Mouse (Mus musculus): ENCODE data around the gene Six4.
"Not testable (repeated sequence)": the region's sequence is repeated elsewhere in the genome, so short reads cannot be mapped to it uniquely, and the experiment has no call there.

The Six4 gene

GRCm38 (mm10) chr12:73113196-73113595 is at the start of gene Six4:
TSS of gene Six4 (minus strand) at chr12:73113456.
- no peak for DNase-seq (ENCODE audit: low read depth in 2 of 2, low spot score in 2 of 2)

DNA sequence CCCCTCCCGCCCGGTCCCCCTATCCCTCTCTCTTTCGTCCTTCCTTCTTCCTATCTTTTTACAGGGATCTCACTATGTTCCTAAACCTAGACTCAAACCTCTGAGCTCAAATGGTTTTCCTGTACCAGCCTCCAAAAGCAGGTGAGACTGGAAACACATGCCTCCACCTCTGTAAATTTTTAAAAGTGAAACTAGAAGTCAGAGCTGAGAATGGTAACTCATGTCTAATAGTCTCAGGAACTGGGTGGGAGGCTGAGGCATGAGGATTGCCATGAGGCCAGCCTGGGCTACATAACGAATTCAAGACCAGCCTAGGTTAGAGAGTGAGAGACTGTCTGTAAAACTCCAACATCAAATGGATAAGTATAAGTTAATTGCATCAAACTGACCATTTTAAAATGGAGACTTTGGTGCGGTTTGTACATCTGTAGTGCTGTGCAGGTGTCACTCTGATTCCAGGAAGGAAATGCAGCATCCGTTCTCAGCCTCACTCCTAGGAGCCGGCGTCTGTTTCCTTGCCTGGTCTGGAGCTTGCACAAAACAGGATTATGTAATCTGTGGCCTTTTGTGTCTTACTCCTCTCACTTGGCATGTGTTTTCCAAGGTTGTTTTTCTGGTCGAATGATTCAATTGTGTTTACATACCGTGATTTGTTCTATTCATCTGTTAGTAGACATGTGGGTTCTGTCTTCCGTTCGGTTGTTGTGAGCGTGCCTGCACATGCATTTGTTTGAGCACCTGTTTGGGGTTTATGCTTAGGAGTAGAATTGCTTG is 49.3 kb upstream of the Six4 start:
- no peak for DNase-seq (ENCODE audit: low read depth in 2 of 2, low spot score in 2 of 2)

- DNase-seq (ENCODE audit: low read depth in 2 of 2, low spot score in 2 of 2) = no peak
Observed at GRCm38 (mm10) chr12:73160341-73160740, 47.1 kb upstream of the Six4 start.

DNA sequence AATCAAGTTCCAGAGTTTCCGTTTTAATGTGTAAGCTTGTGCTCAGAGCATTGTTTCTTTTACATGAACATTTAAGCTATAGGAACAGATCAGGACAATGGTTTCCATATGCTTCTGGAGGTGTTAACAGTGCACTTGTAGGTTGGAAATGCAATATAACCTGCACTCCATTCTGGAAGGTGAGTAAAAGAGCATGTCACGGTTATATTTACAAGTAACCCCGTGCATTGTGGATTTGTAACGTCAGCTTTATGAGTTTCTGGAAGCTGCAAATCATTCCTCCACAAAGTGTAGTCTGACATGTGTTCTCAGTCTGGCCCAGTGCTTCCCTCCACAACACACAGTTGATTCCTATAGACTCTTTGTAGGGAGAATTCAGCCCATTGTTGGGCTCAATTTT is 40.9 kb upstream of the Six4 start:
- no peak for DNase-seq (ENCODE audit: low read depth in 2 of 2, low spot score in 2 of 2)

- not testable (repeated sequence) for DNase-seq (ENCODE audit: low read depth in 2 of 2, low spot score in 2 of 2)
Observed at GRCm38 (mm10) chr12:73151038-73151437, 37.8 kb upstream of the Six4 start.

DNA sequence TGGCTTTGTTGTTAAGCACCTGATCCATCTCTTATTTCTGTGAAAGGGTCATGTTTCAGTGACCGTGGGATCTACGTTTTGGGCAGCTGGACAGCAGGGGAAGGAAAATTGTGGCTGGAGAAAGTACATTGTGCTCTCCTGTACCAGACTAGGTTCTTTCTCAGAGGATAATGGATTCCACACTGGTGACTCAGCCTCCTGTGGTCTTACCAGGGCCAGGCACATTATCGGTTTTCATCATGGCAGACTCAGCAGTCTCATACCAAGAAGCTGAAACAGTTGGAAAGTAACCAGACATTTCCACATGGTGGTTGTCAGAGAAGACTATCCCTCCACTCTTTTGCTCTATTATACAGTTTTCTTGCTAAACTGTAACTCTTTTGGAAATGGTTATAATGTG is 34.0 kb upstream of the Six4 start:
- DNase-seq (ENCODE audit: low read depth in 2 of 2, low spot score in 2 of 2) = no peak

- no peak for DNase-seq (ENCODE audit: low read depth in 2 of 2, low spot score in 2 of 2)
Observed at GRCm38 (mm10) chr12:73140732-73141131, 27.5 kb upstream of the Six4 start.

DNA sequence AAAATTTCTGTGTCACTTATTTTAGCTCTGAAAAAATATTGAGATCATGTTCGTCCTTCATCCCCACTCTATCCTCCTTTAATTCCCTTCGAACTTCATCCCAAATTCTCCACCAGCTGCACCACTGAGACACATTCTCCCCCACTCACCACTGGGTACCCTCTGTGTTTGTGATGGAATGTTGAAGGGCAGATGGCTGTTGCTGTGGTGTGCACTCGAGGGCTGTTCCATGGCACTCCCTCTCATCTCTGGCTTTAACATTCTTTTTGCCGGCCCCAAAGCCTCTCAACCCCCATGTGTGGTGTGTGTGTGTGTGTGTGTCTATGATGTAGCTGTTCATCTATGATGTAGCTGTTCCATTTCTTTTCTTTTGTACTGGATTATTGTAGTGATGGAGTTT is 12.0 kb upstream of the Six4 start:
- no peak for DNase-seq (ENCODE audit: low read depth in 2 of 2, low spot score in 2 of 2)

- DNase-seq (ENCODE audit: low read depth in 2 of 2, low spot score in 2 of 2) = peak; percentile 70 to 79
Observed at GRCm38 (mm10) chr12:73123093-73124041, 10.1 kb upstream of the Six4 start, which contains the start of gene Mnat1. TSS of gene Mnat1 (plus strand) at chr12:73123717.

DNA sequence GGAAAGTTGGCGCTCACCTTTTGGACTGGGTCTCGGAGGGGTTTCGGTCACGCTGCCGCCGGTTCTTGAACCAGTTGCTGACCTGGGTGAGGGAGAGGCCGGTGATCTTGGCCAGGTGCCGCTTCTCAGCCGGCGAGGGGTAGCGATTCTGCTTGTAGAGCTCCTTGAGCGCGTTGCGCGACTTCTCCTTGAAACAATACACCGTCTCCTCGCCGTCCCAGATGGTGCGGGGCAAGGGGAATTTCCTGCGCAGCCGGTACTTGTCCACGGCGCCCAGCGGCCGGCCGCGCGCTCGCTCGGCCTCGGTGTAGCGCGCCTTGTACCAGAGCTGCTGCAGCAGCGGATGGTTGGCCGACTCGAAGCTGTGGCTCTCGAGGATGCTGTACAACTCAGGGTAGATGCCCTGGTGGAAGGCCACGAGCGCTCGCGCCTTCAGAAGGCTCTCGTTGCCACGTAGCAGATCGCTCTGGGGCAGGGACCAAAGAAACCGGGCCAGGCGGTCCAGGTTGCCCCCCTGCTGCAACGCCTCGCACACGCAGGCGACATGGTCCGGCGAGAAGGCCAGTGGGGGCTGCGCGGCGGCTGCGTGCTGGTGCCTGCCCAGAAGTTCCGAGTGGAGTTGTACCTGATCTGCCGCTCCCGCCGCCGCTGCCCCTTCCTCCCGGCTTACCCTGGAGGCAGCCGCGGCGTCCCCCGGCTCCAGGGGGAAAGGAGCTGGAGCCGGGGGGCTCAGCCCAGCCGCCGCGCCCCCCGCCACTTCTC is 749 bp downstream of the Six4 start:
- DNase-seq (ENCODE audit: low read depth in 2 of 2, low spot score in 2 of 2) = no peak

GRCm38 (mm10) chr12:73111561-73112325 is 1.5 kb downstream of the Six4 start:
- peak in 1 of 2 experiments; percentile 11 for DNase-seq (ENCODE audit: low read depth in 2 of 2, low spot score in 2 of 2)

GRCm38 (mm10) chr12:73110431-73111111 is 2.7 kb downstream of the Six4 start:
- DNase-seq (ENCODE audit: low read depth in 2 of 2, low spot score in 2 of 2) = no peak

- DNase-seq (ENCODE audit: low read depth in 2 of 2, low spot score in 2 of 2) = no peak
Observed at GRCm38 (mm10) chr12:73107821-73108220, 5.4 kb downstream of the Six4 start.

GRCm38 (mm10) chr12:73103713-73104112 is 9.5 kb downstream of the Six4 start:
- no peak for DNase-seq (ENCODE audit: low read depth in 2 of 2, low spot score in 2 of 2)

DNA sequence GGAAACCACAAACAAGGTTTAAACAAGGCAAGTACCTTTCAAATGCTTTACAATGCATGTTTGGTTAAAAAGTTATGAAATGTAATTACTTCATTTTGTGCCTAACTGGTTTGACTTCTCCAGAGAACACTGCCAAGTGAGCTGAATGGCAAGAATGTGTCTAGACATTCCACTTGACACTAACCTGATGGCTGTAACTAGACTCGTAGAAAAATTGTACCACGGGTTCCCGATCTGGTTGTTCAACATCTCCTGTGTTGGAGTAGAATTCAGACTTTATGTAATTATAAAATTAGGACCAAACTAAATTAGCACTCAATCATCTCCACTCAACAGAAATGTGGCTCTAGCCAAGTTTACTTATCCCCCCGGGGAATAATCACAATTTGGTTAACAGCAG is 14.7 kb downstream of the Six4 start:
- no peak for DNase-seq (ENCODE audit: low read depth in 2 of 2, low spot score in 2 of 2)

DNA sequence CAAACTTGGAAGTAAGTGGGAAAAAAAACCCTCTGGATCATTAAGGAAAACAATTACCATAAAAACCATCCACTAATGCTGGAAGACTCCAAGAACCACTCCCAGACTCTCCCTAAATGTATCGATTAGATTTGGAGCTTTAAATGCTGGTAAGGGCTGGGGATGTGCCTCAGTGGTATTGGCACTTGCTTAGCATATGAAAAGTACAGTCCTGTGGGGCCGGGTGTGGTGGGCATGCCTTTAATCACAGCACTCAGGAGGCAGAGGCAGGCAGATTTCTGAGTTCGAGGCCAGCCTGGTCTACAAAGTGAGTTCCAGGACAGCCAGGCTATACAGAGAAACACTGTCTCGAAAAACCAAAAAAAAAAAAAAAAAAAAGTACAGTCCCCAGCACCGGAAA is 17.1 kb downstream of the Six4 start:
- not testable (repeated sequence) for DNase-seq (ENCODE audit: low read depth in 2 of 2, low spot score in 2 of 2)

- DNase-seq (ENCODE audit: low read depth in 2 of 2, low spot score in 2 of 2) = no peak
Observed at GRCm38 (mm10) chr12:73094605-73095004, 18.7 kb downstream of the Six4 start.

DNA sequence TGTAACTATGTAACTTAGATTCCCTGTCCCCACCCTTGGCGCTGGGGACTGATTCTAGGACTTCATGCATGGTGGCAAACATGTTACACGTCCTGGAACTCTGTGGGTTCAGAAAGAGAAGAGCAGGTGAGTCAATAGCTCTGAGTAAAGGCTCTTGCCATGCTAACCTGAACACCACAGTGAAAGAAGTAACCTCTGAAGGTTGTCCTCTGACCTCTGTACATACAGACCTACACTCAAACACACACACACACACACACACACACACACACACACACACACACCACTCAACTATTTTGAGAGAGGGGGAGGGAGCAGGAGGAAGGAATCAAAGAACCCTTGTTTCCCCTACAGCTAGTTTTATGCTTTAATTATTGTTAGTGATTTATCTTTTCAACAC is 19.1 kb downstream of the Six4 start:
- no peak for DNase-seq (ENCODE audit: low read depth in 2 of 2, low spot score in 2 of 2)

DNA sequence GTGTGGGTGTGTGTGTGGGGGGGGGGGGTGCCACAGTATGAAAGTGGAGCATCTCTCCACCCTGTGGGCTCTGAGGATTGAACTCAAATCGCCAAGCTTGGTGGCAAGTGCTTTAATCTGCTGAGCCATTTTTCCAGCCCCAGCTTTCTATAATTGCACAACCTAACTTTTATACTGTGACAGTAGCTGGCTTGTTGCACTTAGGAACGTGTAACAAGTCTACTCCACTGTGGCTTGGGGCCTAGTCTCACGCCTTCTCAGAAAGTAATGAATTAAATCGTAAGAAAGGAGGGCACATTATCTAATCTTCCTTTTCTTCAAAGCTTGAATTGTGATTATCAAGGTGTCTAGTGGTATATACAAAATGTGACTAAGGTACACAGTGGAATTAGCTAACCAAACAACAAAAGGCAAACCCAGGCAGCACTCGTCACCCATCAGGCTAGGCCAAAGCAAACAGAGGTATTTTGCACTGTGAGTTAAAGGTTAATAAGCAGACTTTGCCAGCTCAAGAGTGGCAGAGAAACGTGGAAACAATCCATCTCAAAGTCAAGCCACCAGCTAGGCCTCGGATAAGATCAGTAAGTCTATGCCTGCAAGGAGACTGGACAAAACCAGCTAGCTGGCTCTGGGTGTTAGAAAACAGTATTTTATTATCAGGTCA is 22.5 kb downstream of the Six4 start:
- DNase-seq (ENCODE audit: low read depth in 2 of 2, low spot score in 2 of 2) = no peak
